Mouse (Mus musculus): Measurements from ENCODE around the gene Emsy. TPM values are rescaled to one million over a fixed set of nuclear protein-coding genes. Genes with fewer than 3 reads are reported as not detected.

The Emsy gene
- total RNA-seq, 2 experiments from 2014 or later = 50.8 to 71.6 TPM

GRCm38 (mm10) chr7:98586313-98586712 is 70.3 kb downstream of the Emsy start:
- DNase-seq (ENCODE audit: low spot score in 2 of 2) = no peak
- intact Hi-C loops (cut with DNase I) = loop anchor here (5.0 kb wide), 1 partner anchor 104 kb away; no protein-coding TSS in a partner anchor

GRCm38 (mm10) chr7:98584555-98584954 is 72.0 kb downstream of the Emsy start:
- DNase-seq (ENCODE audit: low spot score in 2 of 2) = no peak
- intact Hi-C loops (cut with DNase I) = no loop called here

- no peak for DNase-seq (ENCODE audit: low spot score in 2 of 2)
- intact Hi-C loops (cut with DNase I) = no loop called here
These were observed 75.3 kb downstream of the Emsy start for GRCm38 (mm10) chr7:98581266-98581665.

- intact Hi-C loops (cut with DNase I) = no loop called here
- no peak for DNase-seq (ENCODE audit: low spot score in 2 of 2)
These were observed 76.1 kb downstream of the Emsy start for GRCm38 (mm10) chr7:98580441-98580840.

- no peak for DNase-seq (ENCODE audit: low spot score in 2 of 2)
- intact Hi-C loops (cut with DNase I) = no loop called here
These were observed 76.9 kb downstream of the Emsy start for GRCm38 (mm10) chr7:98579731-98580130.

- no peak for DNase-seq (ENCODE audit: low spot score in 2 of 2)
- intact Hi-C loops (cut with DNase I) = no loop called here
These were observed 79.1 kb downstream of the Emsy start for GRCm38 (mm10) chr7:98577461-98577860.

GRCm38 (mm10) chr7:98575651-98576239 is 80.8 kb downstream of the Emsy start:
- intact Hi-C loops (cut with DNase I) = no loop called here
- DNase-seq (ENCODE audit: low spot score in 2 of 2) = no peak

GRCm38 (mm10) chr7:98574771-98575191 is 81.8 kb downstream of the Emsy start:
- no peak for DNase-seq (ENCODE audit: low spot score in 2 of 2)
- intact Hi-C loops (cut with DNase I) = no loop called here

GRCm38 (mm10) chr7:98574271-98574670 is 82.3 kb downstream of the Emsy start:
- intact Hi-C loops (cut with DNase I) = no loop called here
- DNase-seq (ENCODE audit: low spot score in 2 of 2) = no peak

GRCm38 (mm10) chr7:98573231-98573781 is 83.3 kb downstream of the Emsy start:
- intact Hi-C loops (cut with DNase I) = no loop called here
- DNase-seq (ENCODE audit: low spot score in 2 of 2) = peak; percentile 39 to 52

GRCm38 (mm10) chr7:98572223-98572868 is 84.2 kb downstream of the Emsy start:
- no peak for DNase-seq (ENCODE audit: low spot score in 2 of 2)
- intact Hi-C loops (cut with DNase I) = no loop called here

- no peak for DNase-seq (ENCODE audit: low spot score in 2 of 2)
- intact Hi-C loops (cut with DNase I) = no loop called here
These were observed 85.6 kb downstream of the Emsy start for GRCm38 (mm10) chr7:98570824-98571505.

- intact Hi-C loops (cut with DNase I) = no loop called here
- no peak for DNase-seq (ENCODE audit: low spot score in 2 of 2)
These were observed 89.5 kb downstream of the Emsy start for GRCm38 (mm10) chr7:98567056-98567455.

- DNase-seq (ENCODE audit: low spot score in 2 of 2) = no peak
- intact Hi-C loops (cut with DNase I) = no loop called here
These were observed 91.8 kb downstream of the Emsy start for GRCm38 (mm10) chr7:98564607-98565364.

- DNase-seq (ENCODE audit: low spot score in 2 of 2) = no peak
- intact Hi-C loops (cut with DNase I) = no loop called here
These were observed 92.6 kb downstream of the Emsy start for GRCm38 (mm10) chr7:98563991-98564390.

GRCm38 (mm10) chr7:98562966-98563365 is 93.6 kb downstream of the Emsy start:
- no peak for DNase-seq (ENCODE audit: low spot score in 2 of 2)
- intact Hi-C loops (cut with DNase I) = no loop called here

GRCm38 (mm10) chr7:98562186-98562585 is 94.4 kb downstream of the Emsy start:
- intact Hi-C loops (cut with DNase I) = no loop called here
- DNase-seq (ENCODE audit: low spot score in 2 of 2) = no peak

- intact Hi-C loops (cut with DNase I) = no loop called here
- DNase-seq (ENCODE audit: low spot score in 2 of 2) = no peak
These were observed 94.9 kb downstream of the Emsy start for GRCm38 (mm10) chr7:98561556-98562164.

GRCm38 (mm10) chr7:98558128-98558921 is 98.3 kb downstream of the Emsy start:
- intact Hi-C loops (cut with DNase I) = no loop called here
- no peak for DNase-seq (ENCODE audit: low spot score in 2 of 2)

Data from left cerebral cortex, postnatal 36 days (tissue).